Mouse (Mus musculus) megakaryocyte, embryonic 14.5 days (primary cell): ENCODE measurements around the gene H60b.

Source experiments
- FLI1 ChIP-seq: IDR thresholded peaks from 2 replicates; pipeline ENCODE4 v1.6.1; 2012; ENCODE audit warnings: low read length, inconsistent platforms, mixed read lengths
- GATA1 ChIP-seq: IDR thresholded peaks from 3 replicates; pipeline ENCODE4 v1.6.1; 2012; ENCODE audit warnings: mixed read lengths, low read length, inconsistent platforms, borderline replicate concordance

DNA sequence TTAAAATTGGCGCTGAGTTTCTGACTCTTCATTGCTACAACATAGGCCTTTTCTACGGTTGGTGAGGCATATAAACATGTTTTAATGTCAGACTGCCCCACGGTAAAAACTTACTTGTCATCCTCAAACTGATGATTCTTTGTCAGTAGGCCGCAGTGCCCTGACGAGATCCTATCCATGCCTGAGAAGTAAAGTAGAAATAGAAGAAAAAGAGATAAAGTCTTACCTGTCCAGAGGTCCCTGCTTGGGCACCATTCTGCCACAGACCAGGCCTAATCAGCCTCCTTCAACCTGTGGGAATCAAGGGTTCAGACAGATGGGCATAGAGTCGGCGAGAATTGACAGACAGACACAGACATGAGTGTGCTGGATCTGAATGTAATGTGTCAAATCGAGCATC lies 106.7 kb downstream of the H60b start:
- TF ChIP-seq FLI1: no peak
- no peak for TF ChIP-seq GATA1
